Mouse (Mus musculus): ENCODE measurements around the gene Ptprd.

DNA sequence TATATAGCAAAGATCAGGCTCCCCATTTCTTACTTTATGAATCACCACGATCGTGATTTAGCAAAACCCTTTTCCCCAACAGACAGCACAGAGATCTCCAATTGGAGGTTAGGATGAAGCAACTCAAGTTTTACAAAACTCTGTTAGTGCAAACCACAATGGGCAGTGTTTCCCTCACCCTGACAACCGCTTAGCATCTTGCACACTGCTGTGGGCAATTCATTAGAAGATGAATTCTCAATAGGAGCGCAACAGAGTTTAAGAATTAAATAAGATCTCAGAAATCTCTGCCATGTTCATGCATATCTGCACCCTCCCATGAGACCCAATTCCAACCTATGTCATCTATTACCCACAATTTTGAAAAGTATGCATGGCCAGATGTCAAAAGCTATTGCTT, 1773.7 kb downstream of the Ptprd start:
- TF ChIP-seq GATA1 (IDR thresholded peaks at IDR 0.05; ENCODE audit: borderline replicate concordance, low read length): no peak
- TF ChIP-seq FLI1 (IDR thresholded peaks at IDR 0.05; ENCODE audit: low read length): no peak
